Mouse (Mus musculus) small intestine, adult 2 months (tissue): ENCODE results near the gene Gm21987.

Experiments used
- CTCF ChIP-seq: fragments of 200-500 bp; IDR thresholded peaks from 2 replicates; pipeline ENCODE4 v1.5.1; 2012; ENCODE audit warnings: low read depth, mild to moderate bottlenecking, control low read depth, inconsistent platforms, low read length, moderate library complexity, mixed read lengths; ENCODE audit not compliant: insufficient replicate concordance, insufficient read length; ENCODE audit errors: extremely low read depth
- POLR2A ChIP-seq: fragments of 200-500 bp; IDR thresholded peaks from 2 replicates; pipeline ENCODE4 v1.6.1; 2012; ENCODE audit warnings: low read depth, mild to moderate bottlenecking, control low read depth, inconsistent platforms, low read length, moderate library complexity

GRCm38 (mm10) chr16:38403639-38404038, 56.8 kb downstream of the Gm21987 start:
- TF ChIP-seq CTCF (no peak), POLR2A (no peak)
